Mouse (Mus musculus) olfactory bulb, adult 2 months (tissue): ENCODE results near the gene Sbp.

Source experiments
- CTCF ChIP-seq: fragments of 200-500 bp; IDR thresholded peaks from 2 replicates; pipeline ENCODE4 v1.5.1; 2012; ENCODE audit warnings: low read depth, mild to moderate bottlenecking, low read length, moderate library complexity; ENCODE audit not compliant: insufficient read depth
- POLR2A ChIP-seq: fragments of 200-500 bp; IDR thresholded peaks from 2 replicates; pipeline ENCODE4 v1.6.1; 2012; ENCODE audit warnings: mild to moderate bottlenecking, low read depth, low read length, moderate library complexity; ENCODE audit not compliant: insufficient read depth

GRCm38 (mm10) chr17:23989802-23990201 lies 48.3 kb downstream of the Sbp start:
- TF ChIP-seq POLR2A (no peak), CTCF (no peak)
